ENCODE assay signal across 10 mouse cellular contexts in genomic region chr1:156861475-156862043, GRCm38 (mm10). TPM values are rescaled to one million over a fixed set of nuclear protein-coding genes. Genes with fewer than 3 reads are reported as not detected.
DNase-seq lines count a peak whose midpoint lies in the region; ATAC-seq and TF ChIP-seq lines count a peak whose summit lies in the region.
"Had no signal": no experiment of that assay in that cellular context is flagged by ENCODE, and none has a peak within 500 bp of the region (broad histone marks: within the 10 kb centered on the region; RNA-seq: fewer than 3 reads in every experiment).

No protein-coding gene starts in this region.

- peak; percentile 69 for ATAC-seq in granulocyte monocyte progenitor cell, adult 5-6 weeks (replicated peaks; ENCODE audit: poor library complexity, severe bottlenecking)
- peak; percentile 68; the same call in 1 of the 2 replicates for ATAC-seq in monocyte, adult 5-6 weeks (replicated peaks; ENCODE audit: insufficient number of reproducible peaks, low FRiP score, low TSS enrichment, poor library complexity, severe bottlenecking)

- WGBS in lung, adult 2 months, result 18% methylated on average over 4 of the region's 4 CpGs

- TF ChIP-seq CTCF in lung, adult 2 months (IDR thresholded peaks at IDR 0.05; ENCODE audit: insufficient read depth, low read length), result peak; percentile 56

- H3K4me1 ChIP-seq in lung, adult 2 months (ENCODE audit: control insufficient read depth, insufficient read depth, low read length), result no peaks in the 10 kb centered on the region; the same call in 1 of the 2 replicates

- TF ChIP-seq POLR2A in lung, adult 2 months (IDR thresholded peaks at IDR 0.05; ENCODE audit: borderline replicate concordance, extremely low read depth, low read depth, low read length), result no peak

- no peak for DNase-seq in lung, adult 2 months
- DNase-seq in lung, postnatal 14 days, result no peak
- DNase-seq in adrenal gland, postnatal 14 days, result peak; percentile 56
- no peak for DNase-seq in adipocyte (ENCODE audit: low spot score)
- no peak for DNase-seq in embryo, embryonic 11 days
- DNase-seq: thymus, postnatal 4 days had no signal

- H3K4me3 ChIP-seq in lung, adult 2 months (replicated peaks; ENCODE audit: extremely low read depth, low read depth, low read length), result no peak overlapping the region
- H3K4me3 ChIP-seq: heart, embryonic 12.5 days; lung, embryonic 15.5 days had no signal

RNA-seq across cellular contexts. Expression of gene Angptl1, which starts 23.2 kb away (rescaled TPM):
- 0.09 and 0.96 TPM in 2 replicates for polyA plus RNA-seq in lung, adult 2 months (2012; rRNA removed)
- total RNA-seq in adrenal gland, postnatal 14 days (2021), result 4.2 and 4.3 TPM in 2 replicates
- total RNA-seq in granulocyte monocyte progenitor cell, adult 5-6 weeks (2014; fragmentation: Nextera tagmentation), result not detected in 2 replicates
- not detected in 2 replicates for total RNA-seq in granulocyte monocyte progenitor cell, adult 5-6 weeks (2017)
- total RNA-seq in monocyte, adult 5-6 weeks (2017), result not detected in 3 replicates
